8 mouse cellular contexts compared by ENCODE assay signal in the genomic region with DNA sequence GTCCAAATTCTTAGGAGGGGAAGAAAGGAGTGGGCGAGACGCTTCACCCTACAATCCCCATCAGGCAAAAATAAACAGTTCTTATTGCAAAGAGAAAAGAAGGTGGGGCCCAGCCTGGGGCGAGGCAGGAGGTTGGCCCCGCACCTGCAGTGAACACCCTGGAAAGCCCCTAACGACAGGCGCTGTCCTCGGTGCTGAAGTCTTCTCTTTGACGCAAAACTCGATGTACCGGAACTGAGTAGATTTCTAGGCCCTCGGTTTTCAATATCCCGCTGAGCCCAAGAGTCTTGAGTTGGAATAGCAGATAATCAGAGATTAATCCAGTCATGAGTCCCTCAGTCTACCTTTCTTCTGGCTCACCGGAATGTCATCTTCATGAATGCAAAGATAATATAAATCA. TPM values are rescaled to one million over a fixed set of nuclear protein-coding genes. Genes with fewer than 3 reads are reported as not detected.
DNase-seq lines count a peak whose midpoint lies in the region; ATAC-seq and TF ChIP-seq lines count a peak whose summit lies in the region.

No protein-coding gene starts in this region.

- H3K27ac ChIP-seq in liver, embryonic 12.5 days = no peak overlapping the region
- H3K27ac ChIP-seq in hindbrain, embryonic 12.5 days = peak overlapping the region; percentile 66; the same call in 1 of the 2 replicates
- H3K27ac ChIP-seq in lung, postnatal 0 days (ENCODE audit: low read length) = no peak overlapping the region

- no peak overlapping the region for H3K4me3 ChIP-seq in liver, embryonic 12.5 days
- peak overlapping the region; percentile 46; the same call in 1 of the 2 replicates for H3K4me3 ChIP-seq in hindbrain, embryonic 12.5 days
- no peak overlapping the region for H3K4me3 ChIP-seq in lung, postnatal 0 days (ENCODE audit: low read depth, low read length)

- no peak for TF ChIP-seq EP300 in lung, postnatal 0 days (IDR thresholded peaks at IDR 0.05)

- TF ChIP-seq CTCF in lung, postnatal 0 days (IDR thresholded peaks at IDR 0.05) = no peak

- no peak for ATAC-seq in liver, embryonic 12.5 days
- no peak for ATAC-seq in hindbrain, embryonic 12.5 days (ENCODE audit: low FRiP score)
- peak; percentile 53 for ATAC-seq in lung, postnatal 0 days
- no peak for ATAC-seq in cerebellum, adult (ENCODE audit: insufficient number of reproducible peaks, low FRiP score, low TSS enrichment)

- WGBS in liver, embryonic 12.5 days (ENCODE audit: insufficient replicate concordance) = 3% methylated on average over 13 of the region's 13 CpGs
- 2% methylated on average over 13 of the region's 13 CpGs for WGBS in hindbrain, embryonic 12.5 days
- 2% methylated on average over 13 of the region's 13 CpGs for whole genome bisulfite sequencing in lung, postnatal 0 days

- peaks cover 14% of the 10 kb centered on the region; the same call in 1 of the 2 replicates for H3K4me1 ChIP-seq in liver, embryonic 12.5 days
- H3K4me1 ChIP-seq in hindbrain, embryonic 12.5 days = peaks cover 27% of the 10 kb centered on the region
- H3K4me1 ChIP-seq in lung, postnatal 0 days (ENCODE audit: insufficient read depth, low read depth, low read length) = no peaks in the 10 kb centered on the region; the same call in 1 of the 2 replicates

- H3K4me2 ChIP-seq in liver, embryonic 12.5 days = no peak overlapping the region
- H3K4me2 ChIP-seq in hindbrain, embryonic 12.5 days (replicated peaks) = peak overlapping the region; percentile 55
- H3K4me2 ChIP-seq in lung, postnatal 0 days (replicated peaks; ENCODE audit: low read depth, low read length) = no peak overlapping the region

- peak; percentile 71 for DNase-seq in liver
- peak; percentile 68 for DNase-seq in c-Kit-positive CD71-positive TER-119-negative erythroid progenitor cells, embryonic 14.5 days (ENCODE audit: low read depth)
- peak; percentile 79 for DNase-seq in lung, postnatal 0 days (ENCODE audit: low spot score)
- peak; percentile 64 for DNase-seq in ovary, postnatal 14 days (ENCODE audit: low spot score)
- no peak for DNase-seq in frontal cortex, adult 2 months (ENCODE audit: extremely low spot score in 1 of 2, low spot score in 1 of 2)

- H3K9ac ChIP-seq in liver, embryonic 12.5 days = no peak overlapping the region
- H3K9ac ChIP-seq in hindbrain, embryonic 12.5 days = no peak overlapping the region
- H3K9ac ChIP-seq in lung, postnatal 0 days (replicated peaks; ENCODE audit: low read depth) = no peak overlapping the region

- no peaks in the 10 kb centered on the region for H3K36me3 ChIP-seq in liver, embryonic 12.5 days
- no peaks in the 10 kb centered on the region for H3K36me3 ChIP-seq in hindbrain, embryonic 12.5 days
- no peaks in the 10 kb centered on the region for H3K36me3 ChIP-seq in lung, postnatal 0 days (ENCODE audit: insufficient read depth, low read length)

- no peaks in the 10 kb centered on the region for H3K9me3 ChIP-seq in liver, embryonic 12.5 days (replicated peaks)
- no peaks in the 10 kb centered on the region for H3K9me3 ChIP-seq in hindbrain, embryonic 12.5 days (replicated peaks)
- no peaks in the 10 kb centered on the region for H3K9me3 ChIP-seq in lung, postnatal 0 days (ENCODE audit: low read length)

- H3K27me3 ChIP-seq in liver, embryonic 12.5 days (replicated peaks) = peaks cover 75% of the 10 kb centered on the region
- peaks cover 61% of the 10 kb centered on the region for H3K27me3 ChIP-seq in hindbrain, embryonic 12.5 days
- peaks cover 50% of the 10 kb centered on the region for H3K27me3 ChIP-seq in lung, postnatal 0 days (replicated peaks; ENCODE audit: insufficient read depth, low read length)

RNA-seq across cellular contexts. Expression of gene Gad1, which starts 6.6 kb away (rescaled TPM):
- 0.14 TPM in 1 of 2 replicates, not detected in the other for polyA plus RNA-seq in liver, embryonic 12.5 days (2016; fragmentation: Nextera tagmentation; extraction: Ambion mirVana)
- 24.4 and 24.9 TPM in 2 replicates for polyA plus RNA-seq in hindbrain, embryonic 12.5 days (2016; fragmentation: Nextera tagmentation; extraction: Ambion mirVana)
- 0.26 and 0.31 TPM in 2 replicates for polyA plus RNA-seq in lung, postnatal 0 days (2015; fragmentation: Nextera tagmentation; extraction: Ambion mirVana)
- 891 and 1,276 TPM in 2 replicates for polyA plus RNA-seq in frontal cortex, adult 2 months (2012; rRNA removed)

RNA-seq across cellular contexts. Expression of gene Erich2, which starts 50.9 kb away (rescaled TPM):
- polyA plus RNA-seq in liver, embryonic 12.5 days (2016; fragmentation: Nextera tagmentation; extraction: Ambion mirVana) = 0.13 TPM in 1 of 2 replicates, not detected in the other
- 2.6 and 3.4 TPM in 2 replicates for polyA plus RNA-seq in hindbrain, embryonic 12.5 days (2016; fragmentation: Nextera tagmentation; extraction: Ambion mirVana)
- 16.4 and 19.1 TPM in 2 replicates for polyA plus RNA-seq in lung, postnatal 0 days (2015; fragmentation: Nextera tagmentation; extraction: Ambion mirVana)
- 0.94 and 1.0 TPM in 2 replicates for polyA plus RNA-seq in frontal cortex, adult 2 months (2012; rRNA removed)

Comparison
In these comparisons a context has a peak if more than half of its experiments do, and no peak if none do; other contexts are left out.
1. DNase-seq: peak in liver (single experiment), c-Kit-positive CD71-positive TER-119-negative erythroid progenitor cells, embryonic 14.5 days (single experiment), lung, postnatal 0 days (single experiment) and ovary, postnatal 14 days (single experiment); none in frontal cortex, adult 2 months (0 of 2).
2. RNA of gene Gad1, which starts 6.6 kb away (polyA plus RNA-seq): 891 to 1,276 TPM in frontal cortex, adult 2 months; 24.4 to 24.9 TPM in hindbrain, embryonic 12.5 days, 0.26 to 0.31 TPM in lung, postnatal 0 days and 0.14 TPM in liver, embryonic 12.5 days; every median in the first group is over 10 times any median in the second.